Mouse (Mus musculus) erythroblast, adult 5-6 weeks (primary cell): Measurements from ENCODE around the gene Tph1. TPM values are rescaled to one million over a fixed set of nuclear protein-coding genes. Genes with fewer than 3 reads are reported as not detected.

Experiments
- ATAC-seq: replicated peaks from 2 replicates; pipeline ENCODE4 v1.8.0; 2016; ENCODE audit warnings: moderate number of reproducible peaks, mild to moderate bottlenecking, moderate TSS enrichment, inconsistent platforms; ENCODE audit not compliant: poor library complexity, low FRiP score, severe bottlenecking
- total RNA-seq, 2 experiments: library from RNA; stranded (forward) in 1 of 2; stranded (reverse) in 1 of 2; fragments of 150-400 nt in 1 of 2; fragments of 200-764, 138-1000 nt in 1 of 2; gene quantifications; 2 replicates each; pipeline versions ENCODE4 v1.2.3 to v1.2.4; 2015 to 2017; ENCODE audit warnings: low replicate concordance in 2 of 2

Gene Tph1
- total RNA-seq, 2 experiments from 2014 or later, result not detected

- ATAC-seq, result no peak
These were observed 65.8 kb downstream of the Tph1 start for GRCm38 (mm10) chr7:46606391-46607030.

- no peak for ATAC-seq
These were observed 69.3 kb downstream of the Tph1 start for GRCm38 (mm10) chr7:46603051-46603450.

GRCm38 (mm10) chr7:46602079-46602478, 70.3 kb downstream of the Tph1 start:
- no peak for ATAC-seq

GRCm38 (mm10) chr7:46601097-46601496, 71.2 kb downstream of the Tph1 start:
- ATAC-seq, result no peak

- ATAC-seq, result no peak
These were observed 75.3 kb downstream of the Tph1 start for GRCm38 (mm10) chr7:46597006-46597405.

Other genes starting within 250 kb of the Tph1 start
- gene Sergef, start 32.7 kb downstream of the Tph1 start, total RNA-seq (2015; ENCODE audit: low replicate concordance), result not detected in 2 replicates
- gene Sergef, start 32.7 kb downstream of the Tph1 start, total RNA-seq (2017; ENCODE audit: low replicate concordance), result 0.43 TPM in 1 of 2 replicates, not detected in the other
- 0.38 and 4.2 TPM in 2 replicates for gene Saal1, start 38.1 kb upstream of the Tph1 start, total RNA-seq (2015; ENCODE audit: low replicate concordance)
- 3.3 and 3.9 TPM in 2 replicates for gene Saal1, start 38.1 kb upstream of the Tph1 start, total RNA-seq (2017; ENCODE audit: low replicate concordance)
- gene Saa3, start 43.2 kb upstream of the Tph1 start, total RNA-seq (2015; ENCODE audit: low replicate concordance), result 9.6 TPM in 1 of 2 replicates, not detected in the other
- gene Saa3, start 43.2 kb upstream of the Tph1 start, total RNA-seq (2017; ENCODE audit: low replicate concordance), result not detected in 2 replicates
- not detected in 2 replicates for gene Saa4, start 60.1 kb upstream of the Tph1 start, total RNA-seq (2015; ENCODE audit: low replicate concordance)
- not detected in 2 replicates for gene Saa4, start 60.1 kb upstream of the Tph1 start, total RNA-seq (2017; ENCODE audit: low replicate concordance)
- not detected in 2 replicates for gene Saa1, start 70.4 kb upstream of the Tph1 start, total RNA-seq (2015; ENCODE audit: low replicate concordance)
- gene Saa1, start 70.4 kb upstream of the Tph1 start, total RNA-seq (2017; ENCODE audit: low replicate concordance), result not detected in 2 replicates
- gene Saa2, start 79.3 kb upstream of the Tph1 start, total RNA-seq (2015; ENCODE audit: low replicate concordance), result not detected in 2 replicates
- gene Saa2, start 79.3 kb upstream of the Tph1 start, total RNA-seq (2017; ENCODE audit: low replicate concordance), result not detected in 2 replicates
- 13.0 and 16.5 TPM in 2 replicates for gene Hps5, start 123.5 kb upstream of the Tph1 start, total RNA-seq (2015; ENCODE audit: low replicate concordance)
- gene Hps5, start 123.5 kb upstream of the Tph1 start, total RNA-seq (2017; ENCODE audit: low replicate concordance), result 4.7 and 10.7 TPM in 2 replicates
- 11.3 and 21.3 TPM in 2 replicates for gene Gtf2h1, start 123.6 kb upstream of the Tph1 start, total RNA-seq (2015; ENCODE audit: low replicate concordance)
- gene Gtf2h1, start 123.6 kb upstream of the Tph1 start, total RNA-seq (2017; ENCODE audit: low replicate concordance), result 15.8 and 19.5 TPM in 2 replicates
- gene Ldha, start 168.9 kb upstream of the Tph1 start, total RNA-seq (2015; ENCODE audit: low replicate concordance), result 108 and 109 TPM in 2 replicates
- gene Ldha, start 168.9 kb upstream of the Tph1 start, total RNA-seq (2017; ENCODE audit: low replicate concordance), result 53.0 and 92.1 TPM in 2 replicates
- gene Ldhc, start 188.7 kb upstream of the Tph1 start, total RNA-seq (2015; ENCODE audit: low replicate concordance), result 3.8 TPM in 1 of 2 replicates, not detected in the other
- gene Ldhc, start 188.7 kb upstream of the Tph1 start, total RNA-seq (2017; ENCODE audit: low replicate concordance), result 0.56 TPM in 1 of 2 replicates, not detected in the other
- gene Tsg101, start 247.4 kb upstream of the Tph1 start, total RNA-seq (2015; ENCODE audit: low replicate concordance), result 36.6 and 56.5 TPM in 2 replicates
- gene Tsg101, start 247.4 kb upstream of the Tph1 start, total RNA-seq (2017; ENCODE audit: low replicate concordance), result 19.3 and 26.5 TPM in 2 replicates